Mouse (Mus musculus) liver, adult 2 months (tissue): Measurements from ENCODE around the gene Gm20716.

Experiments
- CTCF ChIP-seq: fragments of 200-500 bp; IDR thresholded peaks from 2 replicates; pipeline ENCODE4 v1.5.1; 2011; ENCODE audit warnings: low read depth, low read length, control low read depth
- POLR2A ChIP-seq: fragments of 200-500 bp; IDR thresholded peaks from 2 replicates; pipeline ENCODE4 v1.6.1; 2011; ENCODE audit warnings: low read length, control low read depth; ENCODE audit not compliant: insufficient read depth; ENCODE audit errors: extremely low read depth

DNA sequence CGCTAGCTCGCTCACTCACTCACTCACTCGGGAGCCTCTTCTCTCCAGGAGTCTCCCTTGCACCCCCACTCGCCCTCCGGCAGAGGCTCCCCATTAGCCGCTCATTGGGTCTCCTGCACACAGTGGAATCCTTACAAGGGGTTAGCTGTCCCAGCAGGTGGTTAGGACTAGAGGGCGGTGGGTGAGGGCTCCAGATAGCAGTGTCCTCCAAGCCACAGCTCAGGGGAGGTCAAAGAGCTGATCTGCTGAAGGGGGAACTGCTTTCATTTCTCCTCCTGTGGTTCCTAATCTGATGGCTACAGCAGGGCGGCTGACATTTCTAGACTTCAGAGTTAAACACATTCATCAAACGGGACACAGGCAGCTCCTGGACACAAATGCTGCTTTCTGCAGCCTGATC, 43.2 kb upstream of the Gm20716 start:
- TF ChIP-seq CTCF (no peak), POLR2A (no peak)
